Mouse (Mus musculus) ES-E14 (cell line): ENCODE data around the gene Ccr4. TPM values are rescaled to one million over a fixed set of nuclear protein-coding genes. Genes with fewer than 3 reads are reported as not detected.

ENCODE experiments used
- DNase-seq: peaks from one replicate; pipeline ENCODE4 v3.0.0-alpha.2; 2013; ENCODE audit warnings: low read depth, low spot score
- H3K27ac ChIP-seq: 2 replicates; pipeline ENCODE4 v1.5.1; 2012; ENCODE audit warnings: low read depth, mild to moderate bottlenecking, low read length, moderate library complexity, mixed read lengths; ENCODE audit not compliant: poor library complexity, insufficient read depth, severe bottlenecking
- H3K36me3 ChIP-seq: 2 replicates; pipeline ENCODE4 v1.6.1; 2012; ENCODE audit warnings: mild to moderate bottlenecking, low read length, moderate library complexity, mixed read lengths; ENCODE audit not compliant: control insufficient read depth, poor library complexity, insufficient read depth, severe bottlenecking
- H3K4me1 ChIP-seq, 2 experiments: fragments of 150-350 bp in 1 of 2; sonication (generic) in 1 of 2; 2 replicates each; pipeline ENCODE4 v1.6.1; 2012; ENCODE audit warnings: low read length in 2 of 2, mild to moderate bottlenecking in 1 of 2, mixed read lengths in 1 of 2; ENCODE audit not compliant: control insufficient read depth in 2 of 2, insufficient read depth in 2 of 2, poor library complexity in 1 of 2
- H3K4me3 ChIP-seq, 2 experiments: fragments of 150-350 bp in 1 of 2; sonication (generic) in 1 of 2; 2 replicates each; pipeline ENCODE4 v1.5.1; 2012; ENCODE audit warnings: low read length in 2 of 2, low read depth in 1 of 2, mild to moderate bottlenecking in 1 of 2, mixed read lengths in 1 of 2; ENCODE audit not compliant: insufficient read depth in 1 of 2, poor library complexity in 1 of 2, severe bottlenecking in 1 of 2
- H3K9ac ChIP-seq: 2 replicates; pipeline ENCODE4 v1.6.1; 2012; ENCODE audit warnings: low read depth, mild to moderate bottlenecking, low read length, mixed read lengths; ENCODE audit not compliant: poor library complexity, insufficient read depth, severe bottlenecking
- H3K9me3 ChIP-seq: fragments of 150-350 bp; sonication (generic); 2 replicates; pipeline ENCODE4 v1.6.1; 2012; ENCODE audit warnings: low read depth, mild to moderate bottlenecking, low read length; ENCODE audit not compliant: control insufficient read depth, insufficient read depth
- CHD2 ChIP-seq: IDR thresholded peaks from 2 replicates; pipeline ENCODE4 v1.6.1; 2014; ENCODE audit warnings: mild to moderate bottlenecking, low read depth, low read length, inconsistent platforms
- HCFC1 ChIP-seq: IDR thresholded peaks from 2 replicates; pipeline ENCODE4 v1.6.1; 2012; ENCODE audit warnings: low read length, inconsistent platforms, borderline replicate concordance; ENCODE audit not compliant: insufficient read depth
- MAFK ChIP-seq: IDR thresholded peaks from 2 replicates; pipeline ENCODE4 v1.6.1; 2014; ENCODE audit warnings: mild to moderate bottlenecking, low read depth, low read length, inconsistent platforms; ENCODE audit not compliant: insufficient read depth
- ZC3H11A ChIP-seq: IDR thresholded peaks from 2 replicates; pipeline ENCODE4 v1.6.1; 2012; ENCODE audit warnings: low read depth, mild to moderate bottlenecking, inconsistent platforms, low read length, borderline replicate concordance
- ZNF384 ChIP-seq: IDR thresholded peaks from 2 replicates; pipeline ENCODE4 v1.6.1; 2012; ENCODE audit warnings: low read depth, low read length, inconsistent platforms
- in situ Hi-C, 2 experiments: fragments of 600-800 bp; cut with MboI; formaldehyde crosslinking; loops; one replicate each; pipeline ENCODE4 v1.15.1; 2025; ENCODE audit warnings: low sequenced_read_pairs in 2 of 2, inconsistent platforms in 1 of 2; ENCODE audit not compliant: unreplicated experiment in 2 of 2
- total RNA-seq: library from RNA; depleted of rRNA; stranded (reverse); fragments of 300-350 nt; gene quantifications from 2 replicates; pipeline ENCODE4 v1.2.3, GENCODE M21; 2012

Ccr4 gene
- total RNA-seq, 1 experiment = 1.4 TPM

DNA sequence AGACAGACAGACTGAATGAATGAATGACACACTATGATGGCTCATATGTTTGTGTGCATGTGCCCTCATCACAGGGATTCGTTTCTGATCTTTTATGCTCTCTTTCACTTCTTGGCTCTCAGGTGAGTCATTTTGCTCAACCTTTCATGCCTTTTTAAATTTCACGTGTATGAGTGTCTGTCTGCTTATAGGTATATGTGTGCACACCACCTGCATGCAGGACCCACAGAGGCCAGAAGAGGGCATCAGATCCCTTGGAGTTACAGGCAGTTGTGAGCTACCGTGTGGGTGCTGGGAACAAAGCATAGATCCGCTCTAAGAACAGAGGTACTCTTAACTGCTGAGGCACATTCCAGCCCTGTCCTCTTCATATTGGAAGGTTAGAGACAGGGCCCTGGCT is 36.0 kb downstream of the Ccr4 start:
- H3K4me1 ChIP-seq = peaks cover 0 to 3% of the 10 kb centered on the region in 2 experiments; a peak in 1 of 4 replicates
- no peak overlapping the region for H3K9ac ChIP-seq
- no peaks in the 10 kb centered on the region for H3K9me3 ChIP-seq
- TF ChIP-seq ZNF384 = no peak
- DNase-seq = no peak
- no peak overlapping the region for H3K27ac ChIP-seq
- H3K36me3 ChIP-seq = peaks cover 17% of the 10 kb centered on the region
- in situ Hi-C loops = no loop called here
- no peak overlapping the region for H3K4me3 ChIP-seq

DNA sequence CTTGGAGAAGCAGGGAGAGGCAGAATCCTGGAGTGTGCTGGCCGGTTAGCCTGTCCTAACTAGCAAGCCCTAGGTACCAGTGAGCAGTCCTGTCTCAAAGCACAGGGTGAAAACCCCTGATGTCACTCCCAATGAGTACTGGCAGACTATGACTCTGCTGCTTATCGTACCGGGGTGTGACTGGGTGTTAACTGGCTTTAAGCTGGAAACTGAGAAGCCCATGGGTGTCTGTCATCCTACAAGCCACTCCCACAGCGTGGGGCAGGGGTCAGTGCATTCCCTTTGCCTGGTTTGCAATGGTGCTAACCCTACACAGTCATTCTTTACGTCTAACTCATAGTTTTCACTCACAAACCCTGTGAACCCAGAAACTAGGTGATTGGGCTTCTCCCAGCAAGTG is 36.5 kb downstream of the Ccr4 start:
- no peak for TF ChIP-seq HCFC1
- TF ChIP-seq CHD2 = no peak
- TF ChIP-seq ZNF384 = no peak
- no peak for TF ChIP-seq ZC3H11A
- no peak for TF ChIP-seq MAFK

DNA sequence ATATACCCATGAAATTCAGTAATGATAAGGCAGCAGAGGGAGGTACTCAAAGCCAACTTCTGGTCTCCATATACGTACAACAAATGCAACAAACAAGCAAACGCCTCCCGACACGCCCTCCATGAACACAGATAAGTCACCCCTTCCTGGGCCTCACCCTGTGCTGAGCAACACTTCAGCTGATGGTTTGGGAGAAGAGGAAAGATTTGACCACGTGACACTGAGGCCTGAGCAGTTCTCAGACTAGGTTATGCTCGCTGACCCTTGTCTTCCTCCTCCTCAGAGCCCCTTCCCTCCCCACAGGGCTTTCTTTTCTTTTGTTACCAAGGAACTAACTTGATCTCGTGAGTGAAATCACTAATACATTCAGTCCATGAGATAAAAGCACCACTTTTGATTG is 37.8 kb downstream of the Ccr4 start:
- Histone ChIP-seq H3K4me1 (no peaks in the 10 kb centered on the region), H3K27ac (no peak overlapping the region), H3K4me3 (no peak overlapping the region), H3K36me3 (peaks cover 17% of the 10 kb centered on the region), H3K9me3 (no peaks in the 10 kb centered on the region), H3K9ac (no peak overlapping the region)
- DNase-seq = no peak
- in situ Hi-C loops = no loop called here
- TF ChIP-seq HCFC1 = no peak

More for the DNA sequence above, 36.5 kb downstream of the Ccr4 start:
- Histone ChIP-seq H3K9me3 (no peaks in the 10 kb centered on the region), H3K9ac (no peak overlapping the region), H3K4me1 (peaks cover 0 to 3% of the 10 kb centered on the region in 2 experiments; a peak in 1 of 4 replicates), H3K4me3 (no peak overlapping the region), H3K36me3 (peaks cover 17% of the 10 kb centered on the region), H3K27ac (no peak overlapping the region)
- in situ Hi-C loops = no loop called here
- no peak for DNase-seq

DNA sequence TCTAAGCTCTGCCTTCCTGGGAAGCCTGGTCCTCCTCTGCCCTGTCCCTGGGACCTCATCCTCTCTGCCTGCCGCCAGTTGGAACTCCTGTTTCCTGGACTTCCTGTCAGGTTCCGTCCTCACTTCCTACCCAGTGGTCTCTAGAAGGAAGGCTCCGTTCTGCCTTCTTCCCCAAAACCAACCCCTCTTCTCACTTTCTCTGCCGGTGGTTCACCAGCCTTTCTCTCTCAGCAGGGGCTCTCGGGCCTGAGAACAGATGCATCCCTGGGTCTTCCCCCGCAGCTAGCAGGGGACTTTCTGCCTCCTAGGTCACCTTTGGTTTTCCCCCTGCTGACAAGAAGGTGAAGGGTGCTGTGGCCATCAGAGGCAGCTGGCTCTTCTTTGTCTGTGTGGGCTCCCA is 39.3 kb downstream of the Ccr4 start:
- TF ChIP-seq CHD2 (no peak), ZNF384 (no peak)
- no peak for DNase-seq
- H3K9me3 ChIP-seq = no peaks in the 10 kb centered on the region
- H3K9ac ChIP-seq = no peak overlapping the region
- in situ Hi-C loops = no loop called here
- H3K4me1 ChIP-seq = no peaks in the 10 kb centered on the region
- no peak overlapping the region for H3K27ac ChIP-seq
- peaks cover 17% of the 10 kb centered on the region for H3K36me3 ChIP-seq
- no peak overlapping the region for H3K4me3 ChIP-seq

- Histone ChIP-seq H3K4me3 (no peak overlapping the region), H3K9me3 (no peaks in the 10 kb centered on the region), H3K9ac (no peak overlapping the region), H3K36me3 (peaks cover 21% of the 10 kb centered on the region), H3K27ac (no peak overlapping the region), H3K4me1 (no peaks in the 10 kb centered on the region)
- no peak for TF ChIP-seq HCFC1
- no peak for TF ChIP-seq CHD2
- TF ChIP-seq ZNF384 = no peak
- no peak for TF ChIP-seq ZC3H11A
- no peak for DNase-seq
- in situ Hi-C loops = no loop called here
Observed at GRCm38 (mm10) chr9:114462569-114462968, 42.1 kb downstream of the Ccr4 start.
